Comparison of ENCODE assay signal across 17 mouse cellular contexts in the genomic region with DNA sequence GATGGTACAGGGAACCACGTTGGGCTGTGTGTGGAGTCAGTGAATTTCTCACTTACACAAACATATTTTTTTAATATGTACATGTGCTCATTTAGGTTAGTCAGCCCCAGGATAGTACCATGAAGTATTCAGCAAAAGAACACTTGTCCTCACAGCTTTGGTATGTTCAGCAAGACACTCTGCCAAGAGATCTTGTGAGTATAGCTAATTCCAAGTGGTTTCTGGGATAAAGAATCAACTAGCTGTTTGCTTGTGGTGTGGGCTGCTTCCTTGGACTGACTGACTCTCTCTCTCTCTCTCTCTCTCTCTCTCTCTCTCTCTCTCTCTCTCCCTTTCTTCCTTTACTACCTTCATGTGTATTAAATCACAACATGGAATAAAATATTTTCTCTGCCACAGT.
DNase-seq lines count a peak whose midpoint lies in the region; ATAC-seq lines count a peak whose summit lies in the region.
"Had no signal": no experiment of that assay in that cellular context is flagged by ENCODE, and none has a peak within 500 bp of the region (broad histone marks: within the 10 kb centered on the region; RNA-seq: fewer than 3 reads in every experiment).

No protein-coding gene starts in this region.

- no peaks in the 10 kb centered on the region for H3K36me3 ChIP-seq in heart, embryonic 16.5 days (ENCODE audit: control insufficient read depth, insufficient read depth)
- H3K36me3 ChIP-seq in heart, embryonic 12.5 days, result no peaks in the 10 kb centered on the region
- no peaks in the 10 kb centered on the region for H3K36me3 ChIP-seq in liver, embryonic 12.5 days
- H3K36me3 ChIP-seq: embryonic facial prominence, embryonic 13.5 days; hindbrain, embryonic 10.5 days; limb, embryonic 13.5 days had no signal

- peak; percentile 41 for DNase-seq in gastrocnemius, adult 18-20 months (ENCODE audit: low spot score)
- no peak for DNase-seq in gastrocnemius, postnatal 4 days (ENCODE audit: low spot score in 2 of 2)
- DNase-seq in 3T3-L1 (ENCODE audit: low read depth, low spot score) (peak; percentile 83), adipocyte (ENCODE audit: low spot score) (peak; percentile 79)
- DNase-seq: B cell, adult 2 months; cerebellum, adult 8-10 months; kidney, adult 2 months; kidney, postnatal 25 days; midbrain, embryonic 14.5 days had no signal

- H3K4me1 ChIP-seq in heart, embryonic 16.5 days (ENCODE audit: control insufficient read depth, insufficient read depth, low read length), result no peaks in the 10 kb centered on the region
- no peaks in the 10 kb centered on the region for H3K4me1 ChIP-seq in heart, embryonic 12.5 days (replicated peaks)
- H3K4me1 ChIP-seq in liver, embryonic 12.5 days, result no peaks in the 10 kb centered on the region
- H3K4me1 ChIP-seq: embryonic facial prominence, embryonic 13.5 days; forebrain, embryonic 13.5 days; hindbrain, embryonic 10.5 days; limb, embryonic 13.5 days had no signal

- no peak overlapping the region for H3K9ac ChIP-seq in heart, embryonic 16.5 days (ENCODE audit: low read length)
- H3K9ac ChIP-seq in heart, embryonic 12.5 days, result no peak overlapping the region
- H3K9ac ChIP-seq in liver, embryonic 12.5 days, result no peak overlapping the region
- H3K9ac ChIP-seq: embryonic facial prominence, embryonic 13.5 days; forebrain, embryonic 13.5 days; limb, embryonic 13.5 days had no signal

- H3K27me3 ChIP-seq in heart, embryonic 16.5 days (ENCODE audit: control insufficient read depth, insufficient read depth, low read length), result no peaks in the 10 kb centered on the region
- H3K27me3 ChIP-seq in heart, embryonic 12.5 days (replicated peaks), result no peaks in the 10 kb centered on the region
- H3K27me3 ChIP-seq in liver, embryonic 12.5 days (replicated peaks), result no peaks in the 10 kb centered on the region
- H3K27me3 ChIP-seq: embryonic facial prominence, embryonic 13.5 days; forebrain, embryonic 13.5 days; limb, embryonic 13.5 days had no signal

- H3K4me2 ChIP-seq in heart, embryonic 16.5 days (ENCODE audit: low read depth, low read length), result no peak overlapping the region
- no peak overlapping the region for H3K4me2 ChIP-seq in heart, embryonic 12.5 days
- no peak overlapping the region for H3K4me2 ChIP-seq in liver, embryonic 12.5 days
- H3K4me2 ChIP-seq: embryonic facial prominence, embryonic 13.5 days; forebrain, embryonic 13.5 days; limb, embryonic 13.5 days had no signal

- no peak overlapping the region for H3K4me3 ChIP-seq in heart, embryonic 16.5 days (ENCODE audit: low read length)
- H3K4me3 ChIP-seq in heart, embryonic 12.5 days, result no peak overlapping the region
- H3K4me3 ChIP-seq in liver, embryonic 12.5 days, result no peak overlapping the region
- H3K4me3 ChIP-seq: embryonic facial prominence, embryonic 13.5 days; forebrain, embryonic 13.5 days; hindbrain, embryonic 10.5 days; limb, embryonic 13.5 days had no signal

- 38% methylated on average over 1 of the region's 1 CpGs for WGBS in heart, embryonic 16.5 days
- WGBS in heart, embryonic 12.5 days, result 42% methylated on average over 1 of the region's 1 CpGs
- WGBS in liver, embryonic 12.5 days (ENCODE audit: insufficient replicate concordance), result 21% methylated on average over 1 of the region's 1 CpGs

- H3K9me3 ChIP-seq in heart, embryonic 16.5 days (replicated peaks; ENCODE audit: control insufficient read depth, low read length), result no peaks in the 10 kb centered on the region
- no peaks in the 10 kb centered on the region for H3K9me3 ChIP-seq in heart, embryonic 12.5 days (replicated peaks)
- H3K9me3 ChIP-seq in liver, embryonic 12.5 days (replicated peaks), result no peaks in the 10 kb centered on the region
- H3K9me3 ChIP-seq: embryonic facial prominence, embryonic 13.5 days; forebrain, embryonic 13.5 days; hindbrain, embryonic 10.5 days; limb, embryonic 13.5 days had no signal

- H3K27ac ChIP-seq in heart, embryonic 16.5 days (ENCODE audit: low read length), result no peak overlapping the region
- no peak overlapping the region for H3K27ac ChIP-seq in heart, embryonic 12.5 days (ENCODE audit: poor library complexity, severe bottlenecking)
- no peak overlapping the region for H3K27ac ChIP-seq in liver, embryonic 12.5 days
- H3K27ac ChIP-seq: embryonic facial prominence, embryonic 13.5 days; forebrain, embryonic 13.5 days; hindbrain, embryonic 10.5 days; limb, embryonic 13.5 days had no signal

- ATAC-seq in heart, embryonic 16.5 days (replicated peaks; ENCODE audit: extremely low read depth, insufficient read depth, low FRiP score), result 0 out of 2 replicates have a peak, but pooled peaks have one; percentile 23
- no peak for ATAC-seq in heart, embryonic 12.5 days (ENCODE audit: insufficient number of reproducible peaks, low FRiP score)
- no peak for ATAC-seq in granulocyte monocyte progenitor cell, adult 5-6 weeks (replicated peaks; ENCODE audit: poor library complexity, severe bottlenecking)
- no peak for ATAC-seq in liver, embryonic 12.5 days
- ATAC-seq: forebrain, embryonic 13.5 days had no signal

Comparison
In these comparisons a context has a peak if more than half of its experiments do, and no peak if none do; other contexts are left out.
1. DNase-seq: peak in gastrocnemius, adult 18-20 months (single experiment), 3T3-L1 (single experiment) and adipocyte (single experiment); none in gastrocnemius, postnatal 4 days (0 of 2).